Mouse (Mus musculus): ENCODE data around the gene Cldn11. TPM values are rescaled to one million over a fixed set of nuclear protein-coding genes. Genes with fewer than 3 reads are reported as not detected.
"Not testable (repeated sequence)": the region's sequence is repeated elsewhere in the genome, so short reads cannot be mapped to it uniquely, and the experiment has no call there.

Gene Cldn11
- total and polyA plus RNA-seq, 3 experiments = not detected

GRCm38 (mm10) chr3:31134696-31135095 is 15.0 kb upstream of the Cldn11 start:
- DNase-seq (ENCODE audit: low spot score) = no peak
- TF ChIP-seq GATA1 (IDR thresholded peaks at IDR 0.05; ENCODE audit: borderline replicate concordance, low read length) (no peak), CTCF (IDR thresholded peaks at IDR 0.05; ENCODE audit: low read depth, low read length) (no peak), POLR2AphosphoS5 (IDR thresholded peaks at IDR 0.05; ENCODE audit: insufficient replicate concordance, low read depth, low read length) (no peak), GATA2 (IDR thresholded peaks at IDR 0.05; ENCODE audit: borderline replicate concordance, low read depth, low read length) (no peak), TAL1 (conservative IDR thresholded peaks at IDR 0.05; ENCODE audit: low read depth, low read length) (no peak)
- Histone ChIP-seq H3K9me3 (replicated peaks) (no peaks in the 10 kb centered on the region), H3K36me3 (replicated peaks) (no peaks in the 10 kb centered on the region), H3K4me1 (ENCODE audit: insufficient read depth, low read depth, low read length) (peaks cover 26% of the 10 kb centered on the region), H3K4me3 (ENCODE audit: low read depth, low read length) (no peak overlapping the region), H3K27me3 (ENCODE audit: insufficient read depth, low read length) (peaks cover 10% of the 10 kb centered on the region)
- ATAC-seq (ENCODE audit: extremely low read depth, insufficient number of reproducible peaks, low FRiP score, poor library complexity, severe bottlenecking) = no peak

- Histone ChIP-seq H3K4me1 (ENCODE audit: insufficient read depth, low read depth, low read length) (peaks cover 22% of the 10 kb centered on the region), H3K27me3 (ENCODE audit: insufficient read depth, low read length) (peaks cover 10% of the 10 kb centered on the region)
- not testable (repeated sequence) for H3K36me3 ChIP-seq (replicated peaks); H3K4me3 ChIP-seq (ENCODE audit: low read depth, low read length); DNase-seq (ENCODE audit: low spot score); H3K9me3 ChIP-seq (replicated peaks); ATAC-seq (ENCODE audit: extremely low read depth, insufficient number of reproducible peaks, low FRiP score, poor library complexity, severe bottlenecking)
These were observed 13.1 kb upstream of the Cldn11 start for GRCm38 (mm10) chr3:31136591-31136990.

- Histone ChIP-seq H3K9me3 (replicated peaks) (no peaks in the 10 kb centered on the region), H3K4me1 (ENCODE audit: insufficient read depth, low read depth, low read length) (peaks cover 19% of the 10 kb centered on the region), H3K4me3 (ENCODE audit: low read depth, low read length) (no peak overlapping the region), H3K27me3 (ENCODE audit: insufficient read depth, low read length) (peaks cover 8% of the 10 kb centered on the region), H3K36me3 (replicated peaks) (no peaks in the 10 kb centered on the region)
- ATAC-seq (ENCODE audit: extremely low read depth, insufficient number of reproducible peaks, low FRiP score, poor library complexity, severe bottlenecking) = no peak; the same call in 1 of the 2 replicates
- peak; percentile 11 for DNase-seq (ENCODE audit: low spot score)
- no peak for TF ChIP-seq POLR2AphosphoS5 (IDR thresholded peaks at IDR 0.05; ENCODE audit: insufficient replicate concordance, low read depth, low read length)
- no peak for TF ChIP-seq GATA2 (IDR thresholded peaks at IDR 0.05; ENCODE audit: borderline replicate concordance, low read depth, low read length)
- 0 out of 2 replicates have a peak, but pooled peaks have one; percentile 20 for TF ChIP-seq CTCF (IDR thresholded peaks at IDR 0.05; ENCODE audit: low read depth, low read length)
These were observed 11.0 kb upstream of the Cldn11 start for GRCm38 (mm10) chr3:31138454-31139424.

GRCm38 (mm10) chr3:31141621-31142020 is 8.1 kb upstream of the Cldn11 start:
- peaks cover 5% of the 10 kb centered on the region for H3K4me1 ChIP-seq (ENCODE audit: insufficient read depth, low read depth, low read length)
- ATAC-seq (ENCODE audit: extremely low read depth, insufficient number of reproducible peaks, low FRiP score, poor library complexity, severe bottlenecking) (no peak), DNase-seq (ENCODE audit: low spot score) (no peak)
- no peak overlapping the region for H3K4me3 ChIP-seq (ENCODE audit: low read depth, low read length)
- no peaks in the 10 kb centered on the region for H3K36me3 ChIP-seq (replicated peaks)
- no peaks in the 10 kb centered on the region for H3K9me3 ChIP-seq (replicated peaks)
- peaks cover 4% of the 10 kb centered on the region for H3K27me3 ChIP-seq (ENCODE audit: insufficient read depth, low read length)
- TF ChIP-seq CTCF (IDR thresholded peaks at IDR 0.05; ENCODE audit: low read depth, low read length) (no peak), POLR2AphosphoS5 (IDR thresholded peaks at IDR 0.05; ENCODE audit: insufficient replicate concordance, low read depth, low read length) (no peak), GATA1 (IDR thresholded peaks at IDR 0.05; ENCODE audit: borderline replicate concordance, low read length) (no peak), TAL1 (conservative IDR thresholded peaks at IDR 0.05; ENCODE audit: low read depth, low read length) (no peak), GATA2 (IDR thresholded peaks at IDR 0.05; ENCODE audit: borderline replicate concordance, low read depth, low read length) (no peak)

- not testable (repeated sequence) for H3K9me3 ChIP-seq (replicated peaks); DNase-seq (ENCODE audit: low spot score); H3K4me3 ChIP-seq (ENCODE audit: low read depth, low read length); ATAC-seq (ENCODE audit: extremely low read depth, insufficient number of reproducible peaks, low FRiP score, poor library complexity, severe bottlenecking); H3K36me3 ChIP-seq (replicated peaks); H3K27me3 ChIP-seq (ENCODE audit: insufficient read depth, low read length); H3K4me1 ChIP-seq (ENCODE audit: insufficient read depth, low read depth, low read length)
These were observed 4.5 kb upstream of the Cldn11 start for GRCm38 (mm10) chr3:31145222-31145621.

- peak; percentile 43 for DNase-seq (ENCODE audit: low spot score)
- H3K4me1 ChIP-seq (ENCODE audit: insufficient read depth, low read depth, low read length) = peaks cover 4% of the 10 kb centered on the region
- no peak overlapping the region; the same call in 1 of the 2 replicates for H3K4me3 ChIP-seq (ENCODE audit: low read depth, low read length)
These were observed 4.0 kb upstream of the Cldn11 start for GRCm38 (mm10) chr3:31145641-31146290.

More at GRCm38 (mm10) chr3:31145641-31146290, 4.0 kb upstream of the Cldn11 start:
- Histone ChIP-seq H3K27me3 (ENCODE audit: insufficient read depth, low read length) (peaks cover 8% of the 10 kb centered on the region), H3K36me3 (replicated peaks) (no peaks in the 10 kb centered on the region), H3K9me3 (replicated peaks) (no peaks in the 10 kb centered on the region)
- TF ChIP-seq CTCF (IDR thresholded peaks at IDR 0.05; ENCODE audit: low read depth, low read length) = peak; percentile 59
- no peak for TF ChIP-seq GATA1 (IDR thresholded peaks at IDR 0.05; ENCODE audit: borderline replicate concordance, low read length)
- no peak for TF ChIP-seq TAL1 (conservative IDR thresholded peaks at IDR 0.05; ENCODE audit: low read depth, low read length)
- no peak for TF ChIP-seq GATA2 (IDR thresholded peaks at IDR 0.05; ENCODE audit: borderline replicate concordance, low read depth, low read length)
- TF ChIP-seq POLR2AphosphoS5 (IDR thresholded peaks at IDR 0.05; ENCODE audit: insufficient replicate concordance, low read depth, low read length) = no peak
- peak; percentile 73 for ATAC-seq (ENCODE audit: extremely low read depth, insufficient number of reproducible peaks, low FRiP score, poor library complexity, severe bottlenecking)
